Mouse (Mus musculus) hindbrain, embryonic 13.5 days (tissue): ENCODE data around the gene B3gntl1. TPM values are rescaled to one million over a fixed set of nuclear protein-coding genes. Genes with fewer than 3 reads are reported as not detected.

Source experiments
- polyA plus RNA-seq: library from polyadenylated mRNA; unstranded; fragments of >200 nt; fragmentation: Nextera tagmentation; extraction: Ambion mirVana; gene quantifications from 2 replicates; pipeline ENCODE4 v1.2.1, GENCODE M21; 2015

B3gntl1 gene
- polyA plus RNA-seq, 1 experiment from 2014 or later = 6.4 TPM

Other genes starting within 250 kb of the B3gntl1 start
- 3.6 and 5.2 TPM in 2 replicates for gene Fn3k, start 238.2 kb downstream of the B3gntl1 start, polyA plus RNA-seq
- gene Tbcd, start 221.2 kb downstream of the B3gntl1 start, polyA plus RNA-seq = 58.8 and 59.0 TPM in 2 replicates
- 0.44 and 0.71 TPM in 2 replicates for gene Zfp750, start 153.8 kb downstream of the B3gntl1 start, polyA plus RNA-seq
- 15.9 and 17.2 TPM in 2 replicates for gene Metrnl, start 28.4 kb upstream of the B3gntl1 start, polyA plus RNA-seq
- gene Ptchd3, start 157.1 kb upstream of the B3gntl1 start, polyA plus RNA-seq = not detected in 2 replicates